Mouse (Mus musculus) midbrain, embryonic 12.5 days (tissue): ENCODE data around the gene Zfp944. TPM values are rescaled to one million over a fixed set of nuclear protein-coding genes. Genes with fewer than 3 reads are reported as not detected.
"Not testable (repeated sequence)": the region's sequence is repeated elsewhere in the genome, so short reads cannot be mapped to it uniquely, and the experiment has no call there.

Experiments
- ATAC-seq: fragments of 200-750 bp; cut with Nextera tagmentation; 2 replicates; pipeline ENCODE4 v1.8.0; 2017; ENCODE audit warnings: low read depth, moderate TSS enrichment, moderate library complexity; ENCODE audit not compliant: low FRiP score
- H3K27ac ChIP-seq: fragments of 300-500 bp; sonication (generic); replicated peaks from 2 replicates; pipeline ENCODE4 v1.5.1; 2016; ENCODE audit warnings: mild to moderate bottlenecking
- H3K27me3 ChIP-seq: fragments of 300-500 bp; sonication (generic); 2 replicates; pipeline ENCODE4 v1.6.1; 2016; ENCODE audit warnings: mild to moderate bottlenecking
- H3K36me3 ChIP-seq: fragments of 300-500 bp; sonication (generic); 2 replicates; pipeline ENCODE4 v1.6.1; 2016
- H3K4me1 ChIP-seq: fragments of 300-500 bp; sonication (generic); 2 replicates; pipeline ENCODE4 v1.6.1; 2016
- H3K4me2 ChIP-seq: fragments of 300-500 bp; sonication (generic); replicated peaks from 2 replicates; pipeline ENCODE4 v1.6.1; 2016; ENCODE audit warnings: mild to moderate bottlenecking, moderate library complexity
- H3K4me3 ChIP-seq: fragments of 300-500 bp; sonication (generic); 2 replicates; pipeline ENCODE4 v1.5.1; 2016; ENCODE audit warnings: mild to moderate bottlenecking
- H3K9ac ChIP-seq: fragments of 300-500 bp; sonication (generic); replicated peaks from 2 replicates; pipeline ENCODE4 v1.6.1; 2016; ENCODE audit warnings: mild to moderate bottlenecking, moderate library complexity
- H3K9me3 ChIP-seq: fragments of 300-500 bp; sonication (generic); 2 replicates; pipeline ENCODE4 v1.6.1; 2016; ENCODE audit warnings: mild to moderate bottlenecking
- WGBS: fragments of 180-500 bp; shearing (Covaris S2); methylation state at CpG from one replicate; pipeline ENCODE4 v1.1.7; 2016; 5-methylcytosine and 5-hydroxymethylcytosine counted together
- polyA plus RNA-seq: library from polyadenylated mRNA; unstranded; fragments of >200 nt; fragmentation: Nextera tagmentation; extraction: Ambion mirVana; gene quantifications from 2 replicates; pipeline ENCODE4 v1.2.1, GENCODE M21; 2016

Gene Zfp944
- 15.2 and 16.5 TPM in 2 replicates for polyA plus RNA-seq

- peak within 1 kb of the TSS; percentile 66 for H3K9ac ChIP-seq
- H3K4me2 ChIP-seq, result peak within 1 kb of the TSS; percentile 59
- H3K27ac ChIP-seq, result peak within 1 kb of the TSS; percentile 79
- peak; percentile 99 for ATAC-seq
- WGBS, result under 1% methylated on average over 29 of the region's 43 CpGs
- not testable (repeated sequence) for H3K27me3 ChIP-seq
- peak within 1 kb of the TSS; percentile 59 for H3K4me3 ChIP-seq
- peaks cover 21% of the 10 kb centered on the region for H3K36me3 ChIP-seq
- peaks cover 14% of the 10 kb centered on the region for H3K4me1 ChIP-seq
- H3K9me3 ChIP-seq, result peaks cover 10% of the 10 kb centered on the region; the same call in 1 of the 2 replicates
Observed at GRCm38 (mm10) chr17:22361101-22361781, at the start of gene Zfp944, which contains the start of gene Zfp758. Gene Zfp944 (minus strand): TSS chr17:22361400. Gene Zfp758 (plus strand): TSS chr17:22361453.

DNA sequence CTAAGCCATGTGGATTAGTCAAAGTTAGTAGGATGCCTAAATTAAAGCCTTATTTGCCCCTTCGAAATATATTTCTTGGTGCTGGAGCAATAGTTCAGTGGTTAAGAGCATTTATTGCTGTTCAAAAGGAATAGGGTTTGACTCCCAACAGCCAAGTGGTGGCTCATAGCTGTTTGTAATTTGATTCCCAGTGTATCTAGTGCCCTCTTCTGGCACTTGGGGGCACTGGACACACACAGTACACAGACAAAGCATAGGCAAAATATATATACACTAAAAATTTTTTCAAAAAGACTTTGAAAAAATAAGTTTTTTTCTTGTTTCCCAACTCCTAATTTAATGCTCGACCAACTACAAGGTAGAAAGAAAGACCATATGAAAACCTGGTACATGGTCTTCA lies 49.6 kb upstream of the Zfp944 start:
- no peaks in the 10 kb centered on the region for H3K27me3 ChIP-seq
- no peaks in the 10 kb centered on the region for H3K9me3 ChIP-seq
- 87% methylated on average over 2 of the region's 2 CpGs for WGBS
- H3K9ac ChIP-seq, result no peak overlapping the region
- no peak overlapping the region for H3K27ac ChIP-seq
- ATAC-seq, result no peak
- no peaks in the 10 kb centered on the region for H3K4me1 ChIP-seq
- H3K4me3 ChIP-seq, result no peak overlapping the region
- H3K36me3 ChIP-seq, result no peaks in the 10 kb centered on the region
- H3K4me2 ChIP-seq, result no peak overlapping the region

GRCm38 (mm10) chr17:22363895-22364294 lies 2.7 kb upstream of the Zfp944 start:
- WGBS, result 96% methylated on average over 3 of the region's 3 CpGs
- no peak for ATAC-seq
- Histone ChIP-seq H3K4me3 (no peak overlapping the region), H3K4me1 (peaks cover 14% of the 10 kb centered on the region), H3K9ac (no peak overlapping the region), H3K9me3 (peaks cover 15% of the 10 kb centered on the region; the same call in 1 of the 2 replicates), H3K27ac (no peak overlapping the region), H3K4me2 (no peak overlapping the region), H3K36me3 (peaks cover 15% of the 10 kb centered on the region), H3K27me3 (no peaks in the 10 kb centered on the region)

DNA sequence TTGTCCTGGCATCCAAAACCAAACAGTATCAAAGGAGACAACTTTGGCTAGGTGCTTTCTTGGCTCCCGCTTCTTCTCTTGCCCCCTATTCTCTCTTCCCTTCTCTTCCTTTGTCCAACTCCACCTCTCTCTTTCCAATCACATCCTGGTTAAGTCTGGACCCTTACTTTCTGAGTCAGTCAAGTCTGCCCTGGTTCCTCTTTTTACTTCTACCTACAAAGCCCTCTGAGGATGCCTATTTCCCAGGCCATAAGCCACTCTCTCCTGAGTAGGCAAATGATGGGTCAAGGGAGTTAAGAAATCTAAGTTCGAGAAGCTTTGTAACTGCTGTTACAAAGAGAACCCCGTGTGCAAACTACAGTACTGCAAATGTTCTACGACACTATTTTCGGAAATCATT lies 628 bp downstream of the Zfp944 start:
- Histone ChIP-seq H3K9ac (peak overlapping the region; percentile 59; the same call in 1 of the 2 replicates), H3K36me3 (peaks cover 24% of the 10 kb centered on the region), H3K27me3 (no peaks in the 10 kb centered on the region), H3K9me3 (peaks cover 10% of the 10 kb centered on the region; the same call in 1 of the 2 replicates), H3K4me1 (peaks cover 14% of the 10 kb centered on the region), H3K4me2 (peak overlapping the region; percentile 59), H3K27ac (no peak overlapping the region), H3K4me3 (peak overlapping the region; percentile 59)
- 36% methylated on average over 5 of the region's 5 CpGs for WGBS
- ATAC-seq, result no peak

GRCm38 (mm10) chr17:22352794-22353193 lies 8.4 kb downstream of the Zfp944 start:
- Histone ChIP-seq H3K4me3 (no peak overlapping the region), H3K4me1 (no peaks in the 10 kb centered on the region), H3K27ac (no peak overlapping the region), H3K36me3 (peaks cover 25% of the 10 kb centered on the region), H3K27me3 (no peaks in the 10 kb centered on the region), H3K4me2 (no peak overlapping the region), H3K9me3 (no peaks in the 10 kb centered on the region), H3K9ac (no peak overlapping the region)
- ATAC-seq, result no peak

GRCm38 (mm10) chr17:22315247-22315646 lies 46.0 kb downstream of the Zfp944 start:
- not testable (repeated sequence) for ATAC-seq, H3K27me3 ChIP-seq, H3K9me3 ChIP-seq, H3K36me3 ChIP-seq, H3K4me1 ChIP-seq, H3K27ac ChIP-seq
- 12% methylated on average over 2 of the region's 2 CpGs for WGBS
- peak overlapping the region; percentile 64 for H3K9ac ChIP-seq
- peak overlapping the region; percentile 62 for H3K4me3 ChIP-seq
- peak overlapping the region; percentile 52 for H3K4me2 ChIP-seq

GRCm38 (mm10) chr17:22314730-22315226 lies 46.4 kb downstream of the Zfp944 start, which contains the start of gene CT030661.1:
Gene CT030661.1 (minus strand): TSS chr17:22314837.
- H3K4me1 ChIP-seq, H3K27me3 ChIP-seq, H3K9me3 ChIP-seq, H3K36me3 ChIP-seq: not testable (repeated sequence)
- Histone ChIP-seq H3K4me2 (peak within 1 kb of the TSS; percentile 52), H3K4me3 (peak within 1 kb of the TSS; percentile 62), H3K9ac (peak within 1 kb of the TSS; percentile 64), H3K27ac (peak within 1 kb of the TSS; percentile 75)
- peak; percentile 99 for ATAC-seq
- under 1% methylated on average over 20 of the region's 20 CpGs for WGBS

GRCm38 (mm10) chr17:22314219-22314618 lies 47.0 kb downstream of the Zfp944 start:
- WGBS, result 0% methylated on average over 3 of the region's 3 CpGs
- ATAC-seq, result peak; percentile 76
- H3K9me3 ChIP-seq, H3K36me3 ChIP-seq, H3K4me1 ChIP-seq, H3K27me3 ChIP-seq: not testable (repeated sequence)
- Histone ChIP-seq H3K27ac (peak overlapping the region; percentile 75), H3K9ac (peak overlapping the region; percentile 64), H3K4me2 (peak overlapping the region; percentile 52), H3K4me3 (peak overlapping the region; percentile 62)

Other genes starting within 250 kb of the Zfp944 start
- 1.7 and 2.1 TPM in 2 replicates for gene Zfp947, start 195.2 kb downstream of the Zfp944 start, polyA plus RNA-seq
- 3.6 and 4.2 TPM in 2 replicates for gene Zfp994, start 135.8 kb downstream of the Zfp944 start, polyA plus RNA-seq
- gene CT030661.1, start 46.6 kb downstream of the Zfp944 start, polyA plus RNA-seq, result 11.3 and 13.6 TPM in 2 replicates
- gene Zfp758, start 53 bp upstream of the Zfp944 start, polyA plus RNA-seq, result 12.6 and 13.9 TPM in 2 replicates
- 32.8 and 39.5 TPM in 2 replicates for gene Zfp946, start 62.8 kb upstream of the Zfp944 start, polyA plus RNA-seq
- gene Vmn2r111, start 212.1 kb upstream of the Zfp944 start, polyA plus RNA-seq, result not detected in 2 replicates
- not detected in 2 replicates for gene Vmn2r112, start 239.6 kb upstream of the Zfp944 start, polyA plus RNA-seq